Mouse (Mus musculus): ENCODE measurements at regions not wholly inside any gene's neighbourhood (a gene's known extent, or its start where the extent isn't known, plus 50 kb on each side); places are given as distances from the start of the nearest gene placed in this dataset.

- TF ChIP-seq CTCF (IDR thresholded peaks at IDR 0.05) = no peak
- TF ChIP-seq EP300 (IDR thresholded peaks at IDR 0.05) = no peak
Observed at GRCm38 (mm10) chr4:71351880-71352279, 405.9 kb downstream of the Gm11232 start.
